Mouse (Mus musculus): ENCODE results near the gene Zmynd11.

Zmynd11 gene

DNA sequence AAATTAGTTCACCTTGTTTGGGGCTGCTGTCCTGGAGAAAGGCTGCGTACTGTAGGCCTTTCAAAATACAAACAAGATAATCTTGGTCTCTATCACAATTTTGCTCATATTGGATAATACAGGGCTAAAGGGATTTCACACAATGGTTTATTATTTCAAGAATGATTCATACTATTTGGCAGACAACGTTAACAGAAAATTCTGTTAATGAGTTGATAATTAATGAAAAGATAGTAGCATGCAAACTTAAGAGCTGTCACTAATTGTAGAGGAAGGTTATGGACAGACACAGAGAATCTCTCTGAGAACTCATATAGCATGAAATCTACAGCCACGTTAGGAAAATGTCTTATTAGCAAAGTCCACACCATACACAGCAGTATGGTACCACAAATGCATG lies 52.2 kb downstream of the Zmynd11 start:
- DNase-seq, result no peak

DNA sequence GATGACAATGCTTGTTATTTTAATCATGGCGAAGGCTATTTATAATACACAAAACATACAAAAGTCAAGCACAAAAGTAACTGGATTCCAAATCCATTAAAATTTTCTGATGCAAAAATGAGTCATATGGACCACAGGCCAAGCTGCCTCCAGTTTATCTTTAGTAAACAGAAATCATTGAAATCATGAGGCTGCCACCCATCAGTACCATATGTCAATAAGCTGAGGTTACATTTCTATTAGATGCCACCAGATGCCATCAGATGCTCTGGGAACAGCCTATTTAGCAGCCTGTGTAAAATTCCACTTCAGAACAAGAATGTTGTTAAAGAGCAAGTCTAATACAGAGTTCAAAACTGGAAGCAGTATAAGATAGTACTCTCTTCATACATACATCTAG lies 52.7 kb downstream of the Zmynd11 start:
- no peak for DNase-seq

GRCm38 (mm10) chr13:9708433-9709240 lies 56.5 kb downstream of the Zmynd11 start:
- DNase-seq, result no peak

DNA sequence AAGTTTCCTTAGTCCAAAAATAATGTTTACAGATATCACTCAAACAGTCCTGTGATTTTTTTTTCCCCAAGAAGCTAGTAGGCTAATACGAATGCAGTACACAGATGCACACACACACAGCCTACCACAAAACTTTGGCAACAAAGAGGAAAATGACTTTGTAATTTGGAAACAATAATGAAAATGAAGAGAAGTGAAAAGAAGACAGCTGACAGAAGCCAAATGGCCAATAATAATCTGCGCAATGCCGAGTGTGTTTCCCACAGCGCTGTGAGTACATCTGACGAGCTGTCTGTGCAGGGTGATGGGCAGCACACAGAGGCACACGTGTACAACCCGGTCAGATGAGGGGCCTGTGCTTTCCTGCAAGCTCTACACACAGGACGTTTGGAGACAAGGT lies 58.4 kb downstream of the Zmynd11 start:
- no peak for DNase-seq

DNA sequence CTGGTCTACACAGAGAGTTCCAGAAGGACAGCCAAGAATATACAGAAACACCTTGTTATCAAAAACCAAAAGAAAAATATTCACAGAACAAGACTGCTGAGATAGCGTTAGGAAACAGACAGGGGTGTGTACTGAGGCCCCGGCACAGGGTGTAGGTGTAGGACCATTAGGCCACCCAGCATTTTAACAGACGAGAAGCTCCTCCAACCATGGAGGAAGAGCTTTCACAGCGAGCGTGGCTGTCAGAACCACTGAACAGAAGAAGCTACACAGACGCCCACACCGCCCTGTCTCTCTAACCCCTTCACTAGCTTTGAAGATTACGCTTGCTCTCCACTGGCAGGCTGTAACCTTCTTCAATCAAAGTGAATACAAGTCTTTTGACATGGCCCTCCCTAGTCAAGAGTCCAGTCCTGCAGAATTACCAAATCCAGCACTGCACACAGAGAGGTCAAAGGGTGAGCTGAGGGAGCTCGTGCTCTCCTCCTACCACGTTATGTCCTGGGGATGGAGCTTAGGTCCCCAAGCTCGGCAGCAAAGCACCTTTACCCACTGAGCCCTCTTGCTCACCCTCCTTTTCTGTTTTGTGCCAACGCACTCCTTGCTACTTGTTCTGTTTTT lies 62.4 kb downstream of the Zmynd11 start:
- no peak for DNase-seq

DNA sequence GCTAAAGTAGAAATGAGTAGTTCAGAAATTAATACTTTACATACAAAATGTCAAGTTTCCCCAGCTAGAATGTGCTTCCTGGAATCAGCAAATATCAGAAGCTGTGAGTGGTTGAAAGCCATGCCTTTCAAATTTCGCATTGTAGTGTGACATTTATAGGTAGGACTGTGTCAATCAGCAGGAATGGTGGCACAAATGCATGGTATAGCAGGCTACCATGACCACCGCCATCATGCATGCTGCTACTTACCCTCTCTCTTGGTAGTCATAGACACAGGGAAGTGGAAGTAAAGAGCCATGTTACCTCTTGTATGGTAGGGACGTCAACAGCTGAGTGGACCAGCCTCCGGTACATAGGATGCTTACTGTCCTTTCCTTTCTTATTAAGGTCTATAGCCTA lies 67.8 kb downstream of the Zmynd11 start:
- DNase-seq, result no peak

DNA sequence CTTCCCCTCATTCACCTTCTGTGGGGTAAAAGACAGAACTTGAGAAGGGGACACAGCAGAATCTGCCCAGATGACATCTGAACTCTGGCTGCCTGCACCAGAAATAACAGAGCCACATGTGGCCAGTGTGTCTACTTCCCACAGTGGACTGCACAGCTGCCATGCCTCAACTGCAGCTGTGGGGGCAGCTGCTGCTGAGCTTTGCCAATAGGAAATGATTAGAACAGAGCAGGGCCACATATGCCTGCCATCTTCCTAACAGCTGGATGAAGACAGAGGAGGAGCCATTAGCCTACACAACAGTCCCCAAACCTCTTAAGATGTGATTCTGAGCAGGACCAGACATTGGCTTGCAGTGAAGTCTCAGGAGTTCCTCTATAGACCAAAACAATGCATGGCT lies 69.3 kb downstream of the Zmynd11 start:
- no peak for DNase-seq

- no peak for DNase-seq
Observed at GRCm38 (mm10) chr13:9695403-9695802, 69.7 kb downstream of the Zmynd11 start.

- no peak for DNase-seq
Observed at GRCm38 (mm10) chr13:9694651-9695050, 70.5 kb downstream of the Zmynd11 start.

- no peak for DNase-seq
Observed at GRCm38 (mm10) chr13:9692876-9693275, 72.3 kb downstream of the Zmynd11 start.

DNA sequence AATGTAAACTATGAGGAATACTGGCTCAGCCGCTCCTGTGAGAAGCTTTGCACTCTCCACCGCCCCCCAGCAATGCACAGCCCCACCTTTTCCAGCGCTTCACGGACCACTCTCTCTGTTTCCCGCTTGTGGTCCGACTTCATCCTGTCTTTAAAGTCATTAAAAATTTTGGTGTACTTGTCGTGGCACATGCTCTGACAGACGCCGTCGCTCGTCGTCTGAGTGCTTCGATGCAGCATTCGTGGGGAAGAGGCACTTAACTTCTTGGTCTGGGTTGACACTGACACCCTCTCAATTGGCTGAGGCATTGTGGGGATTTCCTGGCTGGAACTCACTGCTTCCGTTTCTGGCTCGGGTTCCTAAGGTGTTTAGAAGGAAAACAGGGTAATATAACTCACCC lies 75.8 kb downstream of the Zmynd11 start:
- no peak for DNase-seq

DNA sequence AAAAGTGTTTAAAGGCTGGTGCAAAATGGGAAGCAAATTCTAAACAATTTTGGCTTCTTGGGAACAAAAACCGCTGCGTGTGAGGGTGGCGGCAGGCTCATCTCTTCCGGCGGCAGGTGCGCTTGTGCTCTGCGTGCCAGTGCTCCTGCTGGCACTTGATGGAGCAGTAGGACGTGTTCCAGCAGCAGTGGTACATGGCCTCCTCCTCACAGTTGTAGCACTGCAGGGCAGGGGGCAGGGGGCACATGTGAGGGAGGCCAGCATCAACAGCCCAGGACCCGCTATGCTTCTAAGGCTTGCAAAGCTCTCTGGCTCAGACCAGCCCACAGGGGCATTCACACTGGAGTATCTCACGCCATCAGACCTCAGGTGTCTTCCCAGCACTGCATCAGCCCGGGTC lies 78.4 kb downstream of the Zmynd11 start:
- no peak for DNase-seq

- no peak for DNase-seq
Observed at GRCm38 (mm10) chr13:9686261-9686660, 78.9 kb downstream of the Zmynd11 start.

DNA sequence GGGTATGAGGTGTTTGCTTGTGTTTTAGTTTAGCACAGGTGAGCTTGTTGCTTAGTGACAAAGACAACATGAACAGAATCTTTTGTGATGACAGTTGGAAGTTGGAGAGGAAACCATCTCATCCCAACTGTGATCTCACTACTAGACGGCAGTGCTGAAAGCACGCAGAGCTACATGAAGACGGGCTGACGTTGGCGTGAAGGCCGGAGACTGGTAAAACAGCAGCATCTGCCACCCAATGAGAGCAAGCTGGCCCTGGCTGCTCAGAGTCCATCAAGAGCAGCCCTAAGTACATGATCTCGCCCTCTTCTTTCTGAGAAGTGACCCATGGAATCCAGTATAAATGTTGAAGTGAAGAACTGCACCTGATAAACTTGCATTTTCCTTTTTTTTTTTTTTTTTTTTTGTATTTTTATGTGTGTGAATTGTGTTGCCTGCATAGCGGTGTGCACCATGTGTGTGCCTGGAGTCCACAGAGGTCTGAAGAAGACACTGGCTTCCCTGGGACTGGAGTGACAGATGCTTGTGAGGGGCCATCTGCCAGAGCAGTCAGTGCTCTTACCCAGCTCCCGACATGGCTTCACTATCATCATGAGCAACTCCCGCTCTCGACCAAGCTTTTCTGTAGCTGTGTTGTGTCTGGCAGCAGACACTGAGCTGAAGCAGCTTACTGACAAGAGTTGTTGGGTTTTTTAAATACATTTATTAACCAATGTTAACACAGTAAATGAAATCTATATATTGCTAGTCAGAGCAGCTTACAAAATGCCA lies 80.8 kb downstream of the Zmynd11 start:
- no peak for DNase-seq

GRCm38 (mm10) chr13:9683280-9683679 lies 81.8 kb downstream of the Zmynd11 start:
- DNase-seq, result no peak

- no peak for DNase-seq
Observed at GRCm38 (mm10) chr13:9681492-9681891, 83.6 kb downstream of the Zmynd11 start.

DNA sequence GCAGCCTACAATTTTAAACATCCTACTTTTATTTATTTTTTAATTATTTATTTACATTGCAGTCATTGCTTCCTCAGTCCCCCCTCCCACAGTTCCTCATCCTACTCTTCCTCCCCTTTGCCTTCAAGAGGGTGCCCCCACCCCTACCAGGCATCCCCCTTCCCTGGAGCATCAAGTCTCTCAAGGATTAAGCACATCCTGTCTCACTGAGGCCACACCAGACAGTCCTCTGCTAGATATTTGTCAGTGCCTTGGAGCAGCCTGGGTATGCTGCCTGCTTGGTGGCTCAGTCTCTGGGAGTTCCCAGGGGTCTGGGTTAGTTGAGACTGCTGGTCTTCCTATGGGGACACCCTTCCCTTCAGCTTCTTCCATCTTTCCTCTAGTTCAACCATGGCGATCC lies 91.0 kb downstream of the Zmynd11 start:
- no peak for DNase-seq

DNA sequence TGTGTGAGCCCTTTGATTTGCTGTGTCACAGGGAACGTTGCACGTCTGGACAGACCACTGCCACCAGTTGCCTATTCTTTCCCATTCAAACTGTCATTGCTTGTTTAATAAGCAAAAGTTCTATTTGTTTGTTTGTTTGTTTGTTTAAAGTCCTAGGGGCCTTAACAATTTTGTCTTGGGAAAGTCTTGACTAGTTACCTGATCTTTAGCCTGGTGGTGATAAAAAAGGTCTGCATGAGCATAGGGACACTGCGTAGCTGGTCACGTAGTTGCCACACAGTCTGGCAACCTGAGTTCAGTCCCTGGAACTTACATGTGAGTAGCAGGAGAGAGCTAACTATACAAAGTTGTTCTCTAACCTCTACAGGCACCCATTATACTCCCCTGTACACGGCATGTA lies 95.9 kb downstream of the Zmynd11 start:
- DNase-seq, result no peak

GRCm38 (mm10) chr13:9667954-9668496 lies 97.1 kb downstream of the Zmynd11 start:
- no peak for DNase-seq

DNA sequence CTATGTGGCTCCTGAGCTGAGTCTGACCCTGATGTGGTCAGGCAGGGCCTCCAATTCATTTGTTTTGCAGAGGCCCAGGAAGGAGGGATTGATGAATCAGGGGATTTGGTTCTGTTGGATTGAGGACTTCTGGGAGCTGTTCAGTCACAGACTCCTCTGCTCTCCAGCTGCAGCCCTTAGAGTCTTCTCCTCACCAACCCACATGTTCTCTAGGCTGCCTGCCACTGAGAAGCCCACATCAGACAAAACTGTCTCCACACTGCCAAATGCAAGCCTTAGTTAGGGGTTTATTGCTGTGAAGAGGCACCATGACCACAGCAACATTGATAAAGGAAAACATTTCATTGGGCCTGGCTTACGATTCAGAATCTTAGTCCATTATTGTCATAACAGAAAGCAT lies 101.5 kb downstream of the Zmynd11 start:
- DNase-seq, result no peak

- DNase-seq, result no peak
Observed at GRCm38 (mm10) chr13:9660711-9661110, 104.4 kb downstream of the Zmynd11 start.

- DNase-seq, result no peak
Observed at GRCm38 (mm10) chr13:9656613-9657012, 108.5 kb downstream of the Zmynd11 start.

GRCm38 (mm10) chr13:9653018-9653417 lies 112.1 kb downstream of the Zmynd11 start:
- DNase-seq, result no peak

GRCm38 (mm10) chr13:9650580-9650979 lies 114.5 kb downstream of the Zmynd11 start:
- no peak for DNase-seq

Measured in kidney, adult 18-20 months (tissue).